8 mouse cellular contexts compared by ENCODE assay signal in the genomic region with DNA sequence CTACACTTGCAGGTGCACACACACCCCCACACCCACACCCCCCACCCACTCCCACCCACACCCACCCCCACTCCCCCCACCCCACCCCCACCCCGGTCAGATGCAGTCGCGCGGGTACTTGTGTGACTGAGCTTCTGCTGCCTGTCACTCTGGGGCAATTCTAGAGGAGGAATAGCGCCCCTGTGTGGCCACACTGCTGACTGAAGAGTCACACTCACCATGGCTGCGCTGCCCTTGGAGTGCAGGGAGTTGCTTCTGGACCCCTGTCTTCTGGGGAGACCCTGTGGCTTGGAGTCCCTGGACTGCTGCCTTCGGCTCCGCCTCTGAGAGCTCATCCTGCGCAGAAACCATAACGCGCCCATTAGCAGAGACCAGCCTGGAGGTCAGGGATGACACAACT. TPM values are rescaled to one million over a fixed set of nuclear protein-coding genes. Genes with fewer than 3 reads are reported as not detected.
DNase-seq lines count a peak whose midpoint lies in the region; ATAC-seq and TF ChIP-seq lines count a peak whose summit lies in the region.

No protein-coding gene starts in this region.

- peaks cover 39% of the 10 kb centered on the region for H3K36me3 ChIP-seq in intestine, postnatal 0 days (ENCODE audit: control insufficient read depth, insufficient read depth)
- peaks cover 23% of the 10 kb centered on the region for H3K36me3 ChIP-seq in intestine, embryonic 16.5 days (ENCODE audit: control insufficient read depth, insufficient read depth, low read length)
- H3K36me3 ChIP-seq in E14TG2a.4 (ENCODE audit: insufficient read depth, low read length) = peaks cover 54% of the 10 kb centered on the region
- peaks cover 64% of the 10 kb centered on the region for H3K36me3 ChIP-seq in lung, embryonic 14.5 days (ENCODE audit: insufficient read depth)
- peaks cover 37% of the 10 kb centered on the region for H3K36me3 ChIP-seq in forebrain, embryonic 15.5 days

- H3K27me3 ChIP-seq in intestine, postnatal 0 days (replicated peaks; ENCODE audit: control insufficient read depth, insufficient read depth, low read length) = no peaks in the 10 kb centered on the region
- no peaks in the 10 kb centered on the region for H3K27me3 ChIP-seq in intestine, embryonic 16.5 days (replicated peaks; ENCODE audit: control insufficient read depth, insufficient read depth, low read length)
- H3K27me3 ChIP-seq in E14TG2a.4 (ENCODE audit: insufficient read depth, low read length) = peaks cover 33% of the 10 kb centered on the region
- no peaks in the 10 kb centered on the region for H3K27me3 ChIP-seq in lung, embryonic 14.5 days (ENCODE audit: insufficient read depth, low read length)
- H3K27me3 ChIP-seq in forebrain, embryonic 15.5 days = no peaks in the 10 kb centered on the region

- WGBS in intestine, postnatal 0 days = 60% methylated on average over 11 of the region's 11 CpGs
- WGBS in intestine, embryonic 16.5 days = 59% methylated on average over 11 of the region's 11 CpGs
- 59% methylated on average over 11 of the region's 11 CpGs for WGBS in lung, embryonic 14.5 days
- 61% methylated on average over 11 of the region's 11 CpGs for WGBS in forebrain, embryonic 15.5 days

- H3K9me3 ChIP-seq in intestine, postnatal 0 days (ENCODE audit: control insufficient read depth) = no peaks in the 10 kb centered on the region
- H3K9me3 ChIP-seq in intestine, embryonic 16.5 days (ENCODE audit: control insufficient read depth, low read length) = no peaks in the 10 kb centered on the region
- no peaks in the 10 kb centered on the region for H3K9me3 ChIP-seq in E14TG2a.4 (ENCODE audit: low read length)
- no peaks in the 10 kb centered on the region for H3K9me3 ChIP-seq in lung, embryonic 14.5 days (ENCODE audit: low read depth, low read length)
- H3K9me3 ChIP-seq in forebrain, embryonic 15.5 days = no peaks in the 10 kb centered on the region

- H3K4me3 ChIP-seq in intestine, postnatal 0 days (ENCODE audit: low read depth, low read length) = no peak overlapping the region
- H3K4me3 ChIP-seq in intestine, embryonic 16.5 days (ENCODE audit: low read length) = no peak overlapping the region
- peak overlapping the region; percentile 45 for H3K4me3 ChIP-seq in E14TG2a.4 (replicated peaks; ENCODE audit: low read length)
- no peak overlapping the region for H3K4me3 ChIP-seq in lung, embryonic 14.5 days (ENCODE audit: low read depth, low read length)
- H3K4me3 ChIP-seq in forebrain, embryonic 15.5 days = no peak overlapping the region

- peak; percentile 55 for DNase-seq in 3T3-L1 (ENCODE audit: low read depth, low spot score)
- peak; percentile 57 for DNase-seq in lung, embryonic 14.5 days

- no peak overlapping the region for H3K27ac ChIP-seq in intestine, postnatal 0 days (ENCODE audit: low read depth, low read length)
- no peak overlapping the region for H3K27ac ChIP-seq in intestine, embryonic 16.5 days (ENCODE audit: low read length)
- H3K27ac ChIP-seq in lung, embryonic 14.5 days (ENCODE audit: low read depth) = no peak overlapping the region
- no peak overlapping the region for H3K27ac ChIP-seq in forebrain, embryonic 15.5 days (replicated peaks)

- H3K4me2 ChIP-seq in intestine, postnatal 0 days (replicated peaks; ENCODE audit: low read depth) = no peak overlapping the region
- no peak overlapping the region for H3K4me2 ChIP-seq in intestine, embryonic 16.5 days (ENCODE audit: low read depth, low read length)
- H3K4me2 ChIP-seq in lung, embryonic 14.5 days = no peak overlapping the region
- H3K4me2 ChIP-seq in forebrain, embryonic 15.5 days (replicated peaks) = no peak overlapping the region

- no peak overlapping the region for H3K9ac ChIP-seq in intestine, postnatal 0 days (ENCODE audit: low read depth, low read length)
- H3K9ac ChIP-seq in intestine, embryonic 16.5 days (ENCODE audit: low read depth, low read length) = no peak overlapping the region
- H3K9ac ChIP-seq in lung, embryonic 14.5 days = no peak overlapping the region
- H3K9ac ChIP-seq in forebrain, embryonic 15.5 days (replicated peaks) = no peak overlapping the region

- no peaks in the 10 kb centered on the region for H3K4me1 ChIP-seq in intestine, postnatal 0 days (replicated peaks; ENCODE audit: control insufficient read depth, insufficient read depth, low read length)
- H3K4me1 ChIP-seq in intestine, embryonic 16.5 days (ENCODE audit: control insufficient read depth, insufficient read depth, low read length) = peaks cover 11% of the 10 kb centered on the region
- H3K4me1 ChIP-seq in E14TG2a.4 (replicated peaks; ENCODE audit: low read depth, low read length) = peaks cover 71% of the 10 kb centered on the region
- H3K4me1 ChIP-seq in lung, embryonic 14.5 days (ENCODE audit: insufficient read depth) = peaks cover 2% of the 10 kb centered on the region; the same call in 1 of the 2 replicates
- peaks cover 10% of the 10 kb centered on the region for H3K4me1 ChIP-seq in forebrain, embryonic 15.5 days

- TF ChIP-seq CTCF in intestine, postnatal 0 days (IDR thresholded peaks at IDR 0.05; ENCODE audit: low read depth) = peak; percentile 72
- TF ChIP-seq CTCF in E14TG2a.4 (conservative IDR thresholded peaks at IDR 0.05; ENCODE audit: low read length) = peak; percentile 51
- peak; percentile 42 for TF ChIP-seq CTCF in lung, embryonic 14.5 days (IDR thresholded peaks at IDR 0.05; ENCODE audit: low read depth)

- no peak for ATAC-seq in intestine, postnatal 0 days
- ATAC-seq in intestine, embryonic 16.5 days = no peak
- peak; percentile 37; the same call in 1 of the 2 replicates for ATAC-seq in common myeloid progenitor, adult 5-6 weeks (replicated peaks; ENCODE audit: low read depth, poor library complexity, severe bottlenecking)
- no peak for ATAC-seq in lung, embryonic 14.5 days (ENCODE audit: insufficient read depth)
- no peak for ATAC-seq in monocyte, adult 5-6 weeks (replicated peaks; ENCODE audit: insufficient number of reproducible peaks, low FRiP score, low TSS enrichment, poor library complexity, severe bottlenecking)
- ATAC-seq in forebrain, embryonic 15.5 days (replicated peaks) = no peak

RNA-seq across cellular contexts. Expression of gene Zfp213, which starts 4.3 kb away (rescaled TPM):
- 8.1 and 8.2 TPM in 2 replicates for polyA plus RNA-seq in intestine, postnatal 0 days (2015; fragmentation: Nextera tagmentation; extraction: Ambion mirVana)
- polyA plus RNA-seq in intestine, embryonic 16.5 days (2015; fragmentation: Nextera tagmentation; extraction: Ambion mirVana) = 16.0 and 16.8 TPM in 2 replicates
- total RNA-seq in common myeloid progenitor, adult 5-6 weeks (2017) = 8.9 and 10.1 TPM in 2 replicates
- 21.8 and 24.7 TPM in 2 replicates for polyA plus RNA-seq in lung, embryonic 14.5 days (2014; fragmentation: Nextera tagmentation; extraction: Ambion mirVana)
- 4.2 to 6.2 TPM (median 5.4 TPM) in 3 replicates for total RNA-seq in monocyte, adult 5-6 weeks (2017)
- 21.0 and 21.5 TPM in 2 replicates for polyA plus RNA-seq in forebrain, embryonic 15.5 days (2015; fragmentation: Nextera tagmentation; extraction: Ambion mirVana)

RNA-seq across cellular contexts. Expression of gene Zfp13, which starts 39.5 kb away (rescaled TPM):
- 3.1 and 3.4 TPM in 2 replicates for polyA plus RNA-seq in intestine, postnatal 0 days (2015; fragmentation: Nextera tagmentation; extraction: Ambion mirVana)
- 8.6 and 8.8 TPM in 2 replicates for polyA plus RNA-seq in intestine, embryonic 16.5 days (2015; fragmentation: Nextera tagmentation; extraction: Ambion mirVana)
- total RNA-seq in common myeloid progenitor, adult 5-6 weeks (2017) = 0.14 and 1.8 TPM in 2 replicates
- polyA plus RNA-seq in lung, embryonic 14.5 days (2014; fragmentation: Nextera tagmentation; extraction: Ambion mirVana) = 12.3 and 15.6 TPM in 2 replicates
- total RNA-seq in monocyte, adult 5-6 weeks (2017) = not detected in 3 replicates
- polyA plus RNA-seq in forebrain, embryonic 15.5 days (2015; fragmentation: Nextera tagmentation; extraction: Ambion mirVana) = 26.9 and 30.2 TPM in 2 replicates

RNA-seq across cellular contexts. Expression of gene Zscan10, which starts 40.9 kb away (rescaled TPM):
- polyA plus RNA-seq in intestine, postnatal 0 days (2015; fragmentation: Nextera tagmentation; extraction: Ambion mirVana) = not detected in 2 replicates
- 0.09 TPM in 1 of 2 replicates, not detected in the other for polyA plus RNA-seq in intestine, embryonic 16.5 days (2015; fragmentation: Nextera tagmentation; extraction: Ambion mirVana)
- not detected in 2 replicates for total RNA-seq in common myeloid progenitor, adult 5-6 weeks (2017)
- polyA plus RNA-seq in lung, embryonic 14.5 days (2014; fragmentation: Nextera tagmentation; extraction: Ambion mirVana) = 0.53 and 0.74 TPM in 2 replicates
- total RNA-seq in monocyte, adult 5-6 weeks (2017) = not detected in 3 replicates
- polyA plus RNA-seq in forebrain, embryonic 15.5 days (2015; fragmentation: Nextera tagmentation; extraction: Ambion mirVana) = not detected in 2 replicates
